Mouse (Mus musculus) stomach, postnatal 0 days (tissue): ENCODE measurements at regions not wholly inside any gene's neighbourhood (a gene's known extent, or its start where the extent isn't known, plus 50 kb on each side); places are given as distances from the start of the nearest gene placed in this dataset.

Source experiments
- ATAC-seq: fragments of 200-750 bp; cut with Nextera tagmentation; 2 replicates; pipeline ENCODE4 v1.8.0; 2017; ENCODE audit not compliant: low FRiP score, low TSS enrichment
- DNase-seq: peaks from one replicate; pipeline ENCODE4 v3.0.0-alpha.2; 2016; ENCODE audit warnings: low spot score
- H3K27ac ChIP-seq: fragments of 300-500 bp; sonication (generic); replicated peaks from 2 replicates; pipeline ENCODE4 v1.5.1; 2014; ENCODE audit warnings: mild to moderate bottlenecking, control low read depth
- H3K27me3 ChIP-seq: fragments of 300-500 bp; sonication (generic); 2 replicates; pipeline ENCODE4 v1.6.1; 2014; ENCODE audit warnings: low read length; ENCODE audit not compliant: control insufficient read depth, insufficient read depth
- H3K36me3 ChIP-seq: fragments of 300-500 bp; sonication (generic); 2 replicates; pipeline ENCODE4 v1.6.1; 2014; ENCODE audit warnings: low read length, mixed read lengths; ENCODE audit not compliant: control insufficient read depth, insufficient read depth
- H3K4me1 ChIP-seq: fragments of 300-500 bp; sonication (generic); replicated peaks from 2 replicates; pipeline ENCODE4 v1.6.1; 2014; ENCODE audit warnings: antibody characterized with exemption; ENCODE audit not compliant: control insufficient read depth, insufficient read depth
- H3K4me2 ChIP-seq: fragments of 300-500 bp; sonication (generic); replicated peaks from 2 replicates; pipeline ENCODE4 v1.6.1; 2014; ENCODE audit warnings: low read depth, mild to moderate bottlenecking, control low read depth, moderate library complexity
- H3K4me3 ChIP-seq: fragments of 300-500 bp; sonication (generic); 2 replicates; pipeline ENCODE4 v1.5.1; 2014; ENCODE audit warnings: low read depth, low read length, control low read depth
- H3K9ac ChIP-seq: fragments of 300-500 bp; sonication (generic); 2 replicates; pipeline ENCODE4 v1.6.1; 2014; ENCODE audit warnings: mild to moderate bottlenecking, low read length, control low read depth, mixed read lengths
- H3K9me3 ChIP-seq: fragments of 300-500 bp; sonication (generic); 2 replicates; pipeline ENCODE4 v1.6.1; 2016; ENCODE audit warnings: low read length; ENCODE audit not compliant: control insufficient read depth
- CTCF ChIP-seq: IDR thresholded peaks from 2 replicates; pipeline ENCODE4 v1.5.1; 2016; ENCODE audit warnings: antibody characterized with exemption, low read depth, mild to moderate bottlenecking, moderate library complexity
- EP300 ChIP-seq: optimal IDR thresholded peaks from 2 replicates; pipeline ENCODE3; 2016; ENCODE audit warnings: antibody characterized with exemption
- WGBS: fragments of 180-500 bp; shearing (Covaris S2); extraction: QIAGEN DNeasy Blood & Tissue Kit; methylation state at CpG from one replicate; pipeline ENCODE4 v1.1.7; 2014; 5-methylcytosine and 5-hydroxymethylcytosine counted together

DNA sequence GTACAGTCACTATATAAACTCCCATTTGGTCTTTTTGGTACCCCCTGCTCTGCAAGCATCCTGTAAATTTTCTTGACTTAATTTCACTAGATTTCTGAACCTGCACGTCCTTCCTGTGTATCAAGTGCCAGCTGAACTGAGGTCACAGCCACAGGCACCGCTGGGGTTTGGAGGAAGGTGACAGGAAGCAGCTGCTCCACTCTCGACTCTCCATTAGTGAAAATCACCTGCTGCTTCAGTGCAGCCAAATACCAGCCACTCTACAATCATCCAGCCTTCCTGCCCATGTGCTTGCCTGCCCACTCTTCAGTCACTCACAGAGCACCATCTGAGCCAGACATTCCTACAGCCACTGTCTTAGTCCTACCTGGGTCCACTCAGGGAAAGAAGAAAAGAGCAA, 364.3 kb upstream of the 2610301B20Rik start:
- TF ChIP-seq EP300 (no peak), CTCF (no peak)
- Histone ChIP-seq H3K9ac (no peak overlapping the region), H3K4me3 (no peak overlapping the region), H3K27ac (no peak overlapping the region), H3K9me3 (no peaks in the 10 kb centered on the region), H3K4me1 (no peaks in the 10 kb centered on the region), H3K27me3 (no peaks in the 10 kb centered on the region), H3K36me3 (no peaks in the 10 kb centered on the region), H3K4me2 (no peak overlapping the region)
- DNase-seq (no peak), ATAC-seq (no peak)
- 34% methylated on average over 3 of the region's 3 CpGs for WGBS

DNA sequence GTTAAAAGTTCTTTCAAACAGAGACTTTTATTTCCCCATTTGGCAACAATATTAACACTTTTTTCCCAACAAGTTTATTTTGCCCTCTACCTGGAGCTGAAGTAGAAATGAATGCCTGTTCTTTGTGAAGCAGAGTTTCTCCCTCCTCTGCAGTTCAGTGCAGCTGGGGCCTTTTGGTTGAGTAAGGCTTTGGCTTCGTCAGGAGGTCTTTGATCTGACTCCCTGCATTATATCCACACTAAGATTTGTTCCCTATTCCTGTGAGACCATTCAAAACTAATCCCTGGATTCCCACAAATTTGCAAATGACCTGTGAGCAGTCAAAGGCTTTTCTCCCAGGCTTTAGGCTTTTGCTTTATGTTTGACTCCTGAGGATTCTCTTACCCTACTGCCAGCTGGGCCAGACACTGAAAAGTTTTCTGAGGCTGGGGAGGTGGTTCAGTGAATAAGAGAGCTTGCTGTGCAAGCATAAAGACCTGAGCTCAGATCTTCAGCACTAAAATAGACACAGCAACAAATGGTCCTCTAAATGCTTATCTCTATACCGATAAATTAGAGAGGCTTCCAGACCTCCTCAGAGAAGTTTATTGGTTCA, 323.5 kb upstream of the 2610301B20Rik start:
- no peak overlapping the region for H3K4me2 ChIP-seq
- no peaks in the 10 kb centered on the region for H3K36me3 ChIP-seq
- no peak for ATAC-seq
- TF ChIP-seq CTCF: no peak
- no peak for TF ChIP-seq EP300
- H3K27me3 ChIP-seq: no peaks in the 10 kb centered on the region
- no peak overlapping the region for H3K9ac ChIP-seq
- no peaks in the 10 kb centered on the region for H3K4me1 ChIP-seq
- no peak overlapping the region for H3K4me3 ChIP-seq
- no peak overlapping the region for H3K27ac ChIP-seq
- WGBS: 39% methylated on average over 2 of the region's 2 CpGs
- DNase-seq: no peak
- no peaks in the 10 kb centered on the region for H3K9me3 ChIP-seq

DNA sequence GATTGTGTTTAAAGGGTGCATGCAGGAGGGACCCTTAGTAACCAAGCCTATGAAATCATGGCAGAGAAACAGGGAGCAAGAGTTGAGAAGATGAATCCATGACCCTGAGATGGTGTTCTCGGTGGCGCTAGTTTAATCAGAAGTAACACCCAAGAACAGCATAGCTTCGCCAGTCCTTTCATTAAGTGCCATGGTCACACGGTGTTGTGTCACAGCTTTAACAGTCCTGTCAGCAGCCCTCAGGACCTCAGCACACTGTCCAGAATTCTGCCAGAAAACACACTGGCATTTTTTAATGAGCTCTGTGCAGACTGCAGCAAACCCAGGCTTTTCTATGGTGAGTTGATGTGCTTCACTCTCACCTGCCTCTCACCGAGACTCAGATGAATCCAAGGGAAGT, 320.6 kb upstream of the 2610301B20Rik start:
- H3K27ac ChIP-seq: no peak overlapping the region
- no peak overlapping the region for H3K4me3 ChIP-seq
- H3K9ac ChIP-seq: no peak overlapping the region
- DNase-seq (no peak), ATAC-seq (no peak)
- H3K36me3 ChIP-seq: no peaks in the 10 kb centered on the region
- H3K9me3 ChIP-seq: no peaks in the 10 kb centered on the region
- TF ChIP-seq CTCF: no peak
- no peak for TF ChIP-seq EP300
- no peaks in the 10 kb centered on the region for H3K27me3 ChIP-seq
- WGBS: 93% methylated on average over 5 of the region's 5 CpGs
- no peaks in the 10 kb centered on the region for H3K4me1 ChIP-seq
- no peak overlapping the region for H3K4me2 ChIP-seq

DNA sequence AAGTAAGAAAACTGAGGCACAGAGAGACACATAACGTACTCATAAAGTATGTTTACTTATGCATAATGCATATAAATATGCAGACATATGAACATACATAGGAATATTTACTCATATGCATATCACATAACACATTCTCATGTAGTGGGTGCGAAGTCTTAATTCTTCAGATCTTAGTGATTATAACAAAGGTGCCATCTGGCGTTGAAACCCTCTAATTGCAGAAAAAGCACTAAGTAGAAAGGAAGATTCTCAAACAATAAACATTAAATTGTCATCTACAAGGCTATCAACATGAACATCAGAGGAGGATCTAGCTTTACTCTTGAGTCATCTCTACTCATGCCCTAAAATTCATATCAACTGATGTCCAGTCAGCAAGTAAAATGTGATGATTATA, 314.2 kb upstream of the 2610301B20Rik start:
- no peak for DNase-seq
- no peak for ATAC-seq
- Histone ChIP-seq H3K4me2 (no peak overlapping the region), H3K27ac (no peak overlapping the region), H3K27me3 (no peaks in the 10 kb centered on the region), H3K4me1 (no peaks in the 10 kb centered on the region), H3K36me3 (no peaks in the 10 kb centered on the region), H3K9ac (no peak overlapping the region), H3K9me3 (no peaks in the 10 kb centered on the region), H3K4me3 (no peak overlapping the region)
- 78% methylated on average over 3 of the region's 3 CpGs for WGBS
- no peak for TF ChIP-seq CTCF
- TF ChIP-seq EP300: no peak

DNA sequence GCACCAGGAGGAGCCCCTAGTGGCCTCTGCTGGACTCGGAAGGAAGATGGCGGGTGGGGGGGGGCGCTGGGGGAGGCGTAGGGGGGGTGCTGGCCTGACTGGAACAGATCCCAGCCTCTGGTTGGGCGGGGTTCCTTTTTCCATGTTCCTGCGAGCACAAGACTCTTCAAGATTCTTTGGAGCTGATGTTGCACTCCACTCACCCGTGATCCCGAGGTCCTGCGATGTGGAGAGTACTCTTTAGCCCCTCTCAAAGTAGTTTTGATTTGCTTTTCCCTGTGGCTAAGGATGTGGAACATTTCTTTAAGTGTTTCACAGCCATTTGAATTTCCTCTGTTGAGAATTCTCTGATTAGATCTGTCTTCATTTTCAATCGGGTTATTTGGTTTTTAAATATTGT, 269.8 kb upstream of the 2610301B20Rik start:
- Histone ChIP-seq H3K27ac (no peak overlapping the region), H3K9me3 (no peaks in the 10 kb centered on the region), H3K27me3 (no peaks in the 10 kb centered on the region), H3K4me3 (no peak overlapping the region), H3K4me1 (no peaks in the 10 kb centered on the region), H3K4me2 (no peak overlapping the region), H3K36me3 (no peaks in the 10 kb centered on the region), H3K9ac (no peak overlapping the region)
- TF ChIP-seq CTCF (no peak), EP300 (no peak)
- ATAC-seq (no peak), DNase-seq (no peak)
- 80% methylated on average over 10 of the region's 10 CpGs for WGBS

DNA sequence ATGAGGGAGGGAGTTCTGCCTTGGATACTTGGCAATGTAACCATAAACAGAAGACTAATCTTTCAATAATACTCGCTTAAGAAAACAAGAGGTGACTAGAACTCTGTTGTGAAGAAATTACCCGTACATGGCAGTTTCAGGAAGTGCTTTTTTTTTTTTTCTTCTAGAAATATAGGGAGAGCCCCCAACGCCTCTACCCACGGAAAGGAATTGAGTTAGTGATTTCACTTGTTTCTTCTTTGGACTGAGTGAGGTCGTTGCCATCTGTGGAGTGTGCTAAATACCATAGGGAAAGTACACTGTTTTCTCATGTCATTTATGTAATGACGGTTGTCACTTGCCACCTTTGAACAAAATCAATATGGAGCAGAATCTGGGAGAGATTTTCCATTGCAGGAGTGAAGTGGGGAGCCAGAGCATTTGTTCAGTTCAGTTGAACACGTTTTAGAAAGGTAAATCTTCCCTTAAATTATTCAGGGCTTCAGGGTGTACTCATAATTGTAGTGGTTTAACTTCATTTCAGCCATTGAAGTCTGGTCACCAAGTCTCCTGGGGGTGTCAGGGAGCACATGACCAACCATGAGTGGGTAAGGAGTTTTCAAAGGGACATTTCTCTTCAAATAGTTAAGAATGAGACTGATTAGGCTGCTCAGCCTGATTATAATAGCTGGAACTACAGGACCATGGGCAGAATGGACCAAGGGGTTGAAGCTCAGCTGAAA, 266.3 kb upstream of the 2610301B20Rik start:
- DNase-seq: no peak
- Histone ChIP-seq H3K36me3 (no peaks in the 10 kb centered on the region), H3K9me3 (no peaks in the 10 kb centered on the region), H3K9ac (no peak overlapping the region), H3K27ac (no peak overlapping the region), H3K4me3 (no peak overlapping the region), H3K4me2 (no peak overlapping the region), H3K4me1 (no peaks in the 10 kb centered on the region), H3K27me3 (no peaks in the 10 kb centered on the region)
- WGBS: 76% methylated on average over 7 of the region's 7 CpGs
- TF ChIP-seq CTCF: no peak
- no peak for ATAC-seq
